In genomic region chr6:91736471-91736870, GRCm38 (mm10) we compare ENCODE assay signal across 8 mouse cellular contexts. TPM values are rescaled to one million over a fixed set of nuclear protein-coding genes. Genes with fewer than 3 reads are reported as not detected.
A peak's percentile ranks its signal among the peaks of the same experiment; 100 is the strongest.
DNase-seq lines count a peak whose midpoint lies in the region; ATAC-seq and TF ChIP-seq lines count a peak whose summit lies in the region.

No protein-coding gene starts in this region.

- 16% methylated on average over 5 of the region's 5 CpGs for WGBS in lung, adult 2 months

- TF ChIP-seq POLR2A in cortical plate, adult 2 months (IDR thresholded peaks at IDR 0.05; ENCODE audit: extremely low read depth, insufficient read depth, low read length) = no peak
- no peak for TF ChIP-seq POLR2A in lung, adult 2 months (IDR thresholded peaks at IDR 0.05; ENCODE audit: borderline replicate concordance, extremely low read depth, low read depth, low read length)

- H3K27ac ChIP-seq in cortical plate, adult 2 months (ENCODE audit: insufficient read depth, low read length) = peak overlapping the region; percentile 81

- H3K4me3 ChIP-seq in cortical plate, adult 2 months (ENCODE audit: insufficient read depth, low read length) = no peak overlapping the region
- H3K4me3 ChIP-seq in lung, adult 2 months (replicated peaks; ENCODE audit: extremely low read depth, low read depth, low read length) = no peak overlapping the region

- no peak for TF ChIP-seq CTCF in cortical plate, adult 2 months (IDR thresholded peaks at IDR 0.05; ENCODE audit: extremely low read depth, insufficient read depth, low read length)
- no peak for TF ChIP-seq CTCF in lung, adult 2 months (IDR thresholded peaks at IDR 0.05; ENCODE audit: insufficient read depth, low read length)

- ATAC-seq in erythroblast, adult 5-6 weeks (replicated peaks; ENCODE audit: low FRiP score, poor library complexity, severe bottlenecking) = no peak

- DNase-seq in adrenal gland, adult (ENCODE audit: inconsistent age in 2 of 2, low spot score in 1 of 2) = peak; percentile 62 to 85
- DNase-seq in adrenal gland, adult 18-20 months (ENCODE audit: low spot score in 2 of 2) = no peak
- peak; percentile 74 for DNase-seq in heart, postnatal 4 days
- peak; percentile 69 for DNase-seq in lung, adult 2 months
- no peak for DNase-seq in retina, postnatal 1 day
- no peak for DNase-seq in right cerebral cortex, postnatal 10 days (ENCODE audit: low spot score in 2 of 2)

- peaks cover 6% of the 10 kb centered on the region; the same call in 1 of the 2 replicates for H3K4me1 ChIP-seq in cortical plate, adult 2 months (ENCODE audit: control insufficient read depth, insufficient read depth, low read length)
- peaks cover 29% of the 10 kb centered on the region for H3K4me1 ChIP-seq in lung, adult 2 months (ENCODE audit: control insufficient read depth, insufficient read depth, low read length)

RNA-seq across cellular contexts. Expression of gene Slc6a6, which starts 52.6 kb away (rescaled TPM):
- total RNA-seq in adrenal gland, adult 18-20 months (2021) = 100 to 1,000 TPM; 209 to 474 TPM
- 94.9 and 105 TPM in 2 replicates for polyA plus RNA-seq in cortical plate, adult 2 months (2012; rRNA removed)
- total RNA-seq in heart, postnatal 4 days (2021) = 100 to 1,000 TPM; 142 to 158 TPM
- 178 and 228 TPM in 2 replicates for polyA plus RNA-seq in lung, adult 2 months (2012; rRNA removed)
- 12.1 and 15.0 TPM in 2 replicates for total RNA-seq in erythroblast, adult 5-6 weeks (2015; ENCODE audit: low replicate concordance)
- total RNA-seq in erythroblast, adult 5-6 weeks (2017; ENCODE audit: low replicate concordance) = 7.1 and 11.6 TPM in 2 replicates

Comparison
In these comparisons a context has a peak if more than half of its experiments do, and no peak if none do; other contexts are left out.
1. DNase-seq: peak in adrenal gland, adult (2 of 2), heart, postnatal 4 days (single experiment) and lung, adult 2 months (single experiment); none in adrenal gland, adult 18-20 months (0 of 2), retina, postnatal 1 day (single experiment) and right cerebral cortex, postnatal 10 days (0 of 2).
2. RNA of gene Slc6a6, which starts 52.6 kb away (total RNA-seq): 209 to 474 TPM in adrenal gland, adult 18-20 months and 142 to 158 TPM in heart, postnatal 4 days; 7.1 to 15.0 TPM in erythroblast, adult 5-6 weeks; every median in the first group is over 4 times any median in the second.